Mouse (Mus musculus) CD4-positive, CD25-positive, alpha-beta regulatory T cell (primary cell): ENCODE data around the gene Gm28845. TPM values are rescaled to one million over a fixed set of nuclear protein-coding genes. Genes with fewer than 3 reads are reported as not detected.

ENCODE experiments used
- polyA plus RNA-seq: library from polyadenylated mRNA; unstranded; fragments of 100-300 nt; shearing (Covaris generic); gene quantifications from one replicate; pipeline ENCODE4 v1.2.1, GENCODE M21; 2017

Gm28845 gene
- polyA plus RNA-seq, result not detected

DNA sequence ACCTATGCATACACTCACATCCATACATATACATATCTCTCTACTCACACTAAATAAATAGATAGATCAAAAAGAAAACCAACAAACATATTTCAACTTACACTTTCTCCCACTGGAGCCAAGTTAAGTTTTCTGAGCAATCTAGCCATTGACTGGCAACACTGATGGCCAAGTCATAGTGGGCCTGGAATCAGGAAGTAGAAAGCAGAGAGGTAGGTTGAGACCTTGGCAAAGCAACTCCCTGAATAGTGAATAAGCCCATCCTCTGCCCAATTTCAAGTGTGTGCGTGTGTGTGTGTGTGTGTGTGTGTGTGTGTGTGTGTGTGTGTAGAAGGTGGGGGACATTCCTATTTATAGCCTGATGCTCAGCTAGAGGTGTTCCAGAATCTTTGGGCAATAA is at the start of gene Gm28845:
Gene Gm28845 (minus strand): TSS at position 121 of the 400 bp plus-strand sequence.

DNA sequence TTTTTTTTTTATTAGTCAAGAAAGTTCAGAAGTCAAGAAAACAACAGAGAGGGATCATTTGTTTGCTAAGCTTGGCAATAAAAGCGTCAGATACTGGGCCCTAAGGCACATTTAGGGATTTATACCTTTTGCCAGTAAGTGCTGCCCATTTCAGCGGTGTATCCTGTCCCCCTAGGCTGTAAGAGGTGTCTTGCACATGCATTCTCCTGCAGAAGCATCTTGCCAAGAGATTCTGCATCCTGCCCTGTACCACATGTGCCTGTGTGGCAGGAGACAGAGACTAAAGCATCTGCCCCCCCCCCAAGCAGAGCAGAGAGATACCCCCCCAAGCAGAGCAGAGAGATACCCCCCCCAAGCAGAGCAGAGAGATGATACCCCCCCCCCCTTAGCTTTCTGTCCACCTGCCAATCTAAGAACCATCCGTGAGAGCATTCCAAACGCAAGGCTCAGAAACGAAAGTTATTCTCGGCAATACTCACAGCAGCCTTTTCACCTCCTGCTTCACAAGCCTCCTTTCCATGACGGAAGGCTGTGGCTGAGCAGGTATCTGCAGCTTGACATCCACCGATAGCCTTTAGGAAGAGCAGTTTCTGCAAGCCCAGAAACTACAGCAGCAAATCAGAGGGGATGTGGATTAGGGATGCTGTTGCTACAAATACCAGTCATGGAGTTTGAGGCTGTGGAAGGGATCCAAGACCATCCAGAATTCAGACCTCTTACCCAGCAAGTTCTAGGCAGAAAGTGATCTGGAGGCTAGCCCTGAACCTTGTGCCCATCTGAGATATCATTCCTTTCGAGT is 3.4 kb upstream of the Gm28845 start, which contains the start of gene D630023F18Rik:
Gene D630023F18Rik (minus strand): TSS at position 641 of the 799 bp plus-strand sequence.

DNA sequence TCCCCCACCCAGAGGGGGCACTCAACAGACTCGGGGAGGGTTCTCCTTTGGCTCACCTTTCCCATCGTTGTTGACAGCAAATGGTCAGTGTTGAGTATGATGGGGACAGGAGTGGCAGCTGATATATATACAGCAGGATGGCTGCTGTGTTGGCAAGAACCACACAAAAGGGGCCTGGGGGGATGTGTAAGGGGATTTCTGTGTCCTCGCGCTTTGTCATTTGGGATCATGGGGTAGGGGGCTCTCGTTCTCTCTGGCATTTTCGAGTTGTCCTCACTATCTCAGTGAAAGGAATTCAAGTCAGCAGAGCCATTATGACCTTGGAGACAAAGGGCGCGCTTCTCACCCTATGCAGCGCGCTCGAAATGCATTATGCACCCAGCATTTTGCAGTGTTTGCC is 16.1 kb downstream of the Gm28845 start, which contains the start of gene Cryga:
Gene Cryga (minus strand): TSS at position 101 of the 400 bp plus-strand sequence.

DNA sequence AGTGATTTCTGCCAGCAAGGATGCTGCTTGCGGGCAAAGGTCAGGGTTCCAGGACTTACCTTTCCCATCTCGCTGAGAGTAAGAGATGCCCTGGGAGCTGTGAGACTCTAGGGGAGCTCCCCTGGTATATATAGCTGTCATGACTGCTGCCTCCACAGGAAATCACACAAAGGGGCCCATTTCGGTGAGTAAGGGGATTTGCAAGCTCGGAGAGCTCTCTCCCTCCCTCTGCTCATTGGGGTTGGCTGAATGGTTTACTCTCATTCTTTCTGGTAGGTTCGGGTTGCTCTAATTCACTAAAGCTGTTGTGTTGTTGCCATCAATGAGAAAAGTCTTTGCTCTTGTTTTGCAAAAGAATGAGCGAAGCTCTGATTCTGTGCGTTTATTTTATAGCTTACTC is 37.2 kb downstream of the Gm28845 start, which contains the start of gene Crygb:
Gene Crygb (minus strand): TSS at position 101 of the 400 bp plus-strand sequence.

DNA sequence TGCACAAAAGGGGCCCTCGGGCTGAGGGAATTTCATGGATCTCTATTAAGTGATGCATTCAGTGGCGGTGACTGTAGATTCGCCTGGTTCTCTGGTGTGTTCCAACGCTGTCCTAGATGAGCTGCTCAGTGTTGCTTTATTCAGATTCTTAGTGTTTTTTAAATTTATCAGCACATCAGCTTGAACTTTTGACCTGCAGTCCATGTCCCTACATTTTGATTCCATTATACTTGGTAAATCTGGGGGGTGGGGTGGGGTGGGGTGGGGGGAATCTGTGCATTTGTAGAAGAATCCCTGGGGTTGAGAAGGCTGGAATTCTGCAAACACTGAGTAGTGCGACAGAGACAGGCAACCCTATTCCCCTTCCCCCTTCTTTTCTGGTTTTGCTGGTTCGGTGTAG is 45.8 kb downstream of the Gm28845 start, which contains the start of gene Crygc:
Gene Crygc (minus strand): TSS at position 101 of the 400 bp plus-strand sequence.

DNA sequence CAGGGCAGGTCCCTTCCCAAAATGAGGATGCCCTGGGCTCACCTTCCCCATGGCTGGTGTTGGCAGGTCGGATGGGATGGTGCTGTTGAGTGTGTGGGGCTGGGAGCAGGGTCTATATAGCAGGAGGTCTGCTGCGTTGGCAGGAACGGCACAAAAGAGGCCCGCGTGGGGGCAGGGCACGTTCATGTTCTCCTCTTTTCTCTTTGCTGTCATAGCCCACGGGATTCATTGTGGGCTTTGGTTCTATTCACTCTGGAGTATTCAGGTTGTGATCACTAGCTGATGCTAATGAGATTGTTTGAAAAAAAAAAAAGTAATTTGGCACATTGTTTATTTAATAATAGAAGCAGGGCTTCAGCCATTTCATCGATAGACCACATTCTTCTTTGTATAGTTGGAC is 56.0 kb downstream of the Gm28845 start, which contains the start of gene Crygd:
Gene Crygd (minus strand): TSS at position 101 of the 400 bp plus-strand sequence.

DNA sequence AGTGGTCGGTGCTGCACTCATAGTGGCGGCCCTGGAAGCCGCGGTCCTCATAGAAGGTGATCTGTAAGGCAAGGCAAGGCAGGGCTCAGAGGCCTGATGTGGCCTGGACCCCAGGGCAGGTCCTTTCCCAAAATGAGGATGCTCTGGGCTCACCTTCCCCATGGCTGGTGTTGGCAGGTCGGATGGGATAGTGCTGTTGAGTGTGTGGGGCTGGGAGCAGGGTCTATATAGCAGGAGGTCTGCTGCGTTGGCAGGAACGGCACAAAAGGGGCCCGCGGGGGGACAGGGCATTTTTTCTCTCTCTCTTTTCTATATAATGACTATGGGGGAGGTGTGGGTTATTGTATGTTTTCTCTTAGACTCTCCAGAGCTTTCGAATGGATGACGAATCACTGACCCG is 68.4 kb downstream of the Gm28845 start, which contains the start of gene Cryge:
Gene Cryge (minus strand): TSS at position 198 of the 400 bp plus-strand sequence.

Other genes starting within 250 kb of the Gm28845 start
- gene Plekhm3, start 162.7 kb downstream of the Gm28845 start, polyA plus RNA-seq, result 4.8 TPM
- gene Akr1cl, start 86.8 kb downstream of the Gm28845 start, polyA plus RNA-seq, result 0.29 TPM
- not detected for gene Cryge, start 68.4 kb downstream of the Gm28845 start, polyA plus RNA-seq
- gene Crygd, start 56.1 kb downstream of the Gm28845 start, polyA plus RNA-seq, result not detected
- not detected for gene Crygc, start 45.9 kb downstream of the Gm28845 start, polyA plus RNA-seq
- gene Crygb, start 37.3 kb downstream of the Gm28845 start, polyA plus RNA-seq, result not detected
- not detected for gene Cryga, start 16.2 kb downstream of the Gm28845 start, polyA plus RNA-seq
- not detected for gene D630023F18Rik, start 3.7 kb upstream of the Gm28845 start, polyA plus RNA-seq
- gene Idh1, start 66.9 kb upstream of the Gm28845 start, polyA plus RNA-seq, result 13.1 TPM
- 24.2 TPM for gene Pikfyve, start 67.1 kb upstream of the Gm28845 start, polyA plus RNA-seq
- gene Pth2r, start 162.5 kb upstream of the Gm28845 start, polyA plus RNA-seq, result not detected